In the genomic region with DNA sequence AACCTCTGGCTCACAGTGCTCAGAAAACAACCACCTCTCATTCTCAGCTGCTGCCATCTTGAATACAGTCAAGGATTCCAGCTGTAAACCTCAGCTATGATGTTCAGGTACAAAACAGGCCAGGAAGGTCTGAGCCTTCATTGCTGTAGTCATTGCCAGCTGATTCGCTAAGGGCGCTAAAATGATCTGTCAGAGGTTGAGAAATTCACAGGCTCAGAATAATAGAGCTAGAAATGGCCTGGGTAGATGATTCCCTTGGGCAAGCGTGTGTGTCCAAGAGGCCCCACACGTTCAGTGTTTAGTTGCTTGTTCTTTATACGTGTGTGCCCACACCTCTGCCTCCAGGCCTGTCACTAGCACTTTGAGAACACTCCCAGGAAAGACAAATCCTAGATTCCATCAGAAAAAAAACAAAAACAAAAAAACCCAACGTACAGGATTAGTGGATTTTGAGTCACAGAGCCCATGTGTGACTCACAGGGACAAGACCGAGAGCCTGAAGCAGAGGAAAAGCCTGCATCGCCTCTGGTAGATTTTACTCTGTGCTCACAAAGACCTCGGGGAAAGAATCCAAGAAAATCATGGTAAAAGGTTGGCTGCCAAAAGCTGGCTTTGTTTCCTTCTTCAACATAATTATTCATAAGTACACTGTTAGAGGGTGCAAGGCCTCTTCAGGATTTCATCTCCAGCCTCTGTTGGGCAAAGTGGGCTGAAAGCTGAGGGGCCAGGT, we compare ENCODE assay signal across 18 mouse cellular contexts.
DNase-seq lines count a peak whose midpoint lies in the region; ATAC-seq and TF ChIP-seq lines count a peak whose summit lies in the region.
"Had no signal": no experiment of that assay in that cellular context is flagged by ENCODE, and none has a peak within 500 bp of the region (broad histone marks: within the 10 kb centered on the region; RNA-seq: fewer than 3 reads in every experiment).

No protein-coding gene starts in this region.

- H3K4me3 ChIP-seq in hindbrain, postnatal 0 days (ENCODE audit: low read length) = no peak overlapping the region
- no peak overlapping the region for H3K4me3 ChIP-seq in hindbrain, embryonic 10.5 days
- H3K4me3 ChIP-seq in stomach, embryonic 15.5 days (replicated peaks) = no peak overlapping the region
- no peak overlapping the region for H3K4me3 ChIP-seq in layer of hippocampus, adult 2 months
- H3K4me3 ChIP-seq: liver, embryonic 13.5 days; midbrain, embryonic 10.5 days had no signal

- no peak for TF ChIP-seq CTCF in hindbrain, postnatal 0 days (IDR thresholded peaks at IDR 0.05; ENCODE audit: low read depth)
- no peak for TF ChIP-seq CTCF in layer of hippocampus, adult 2 months (conservative IDR thresholded peaks at IDR 0.05)

- peak; percentile 70 for ATAC-seq in frontal cortex, adult (ENCODE audit: low TSS enrichment)
- ATAC-seq in hindbrain, postnatal 0 days = no peak
- no peak for ATAC-seq in stomach, embryonic 15.5 days (ENCODE audit: insufficient read depth, low FRiP score, low read depth)
- ATAC-seq: inflammation-experienced regulatory T-cells, adult 6 months had no signal

- H3K27me3 ChIP-seq in hindbrain, postnatal 0 days (ENCODE audit: insufficient read depth, low read length) = no peaks in the 10 kb centered on the region
- no peaks in the 10 kb centered on the region for H3K27me3 ChIP-seq in hindbrain, embryonic 10.5 days (ENCODE audit: insufficient read depth, poor library complexity, severe bottlenecking)
- H3K27me3 ChIP-seq in stomach, embryonic 15.5 days (replicated peaks) = no peaks in the 10 kb centered on the region
- H3K27me3 ChIP-seq: CH12.LX; liver, embryonic 13.5 days had no signal

- no peak for DNase-seq in frontal cortex, postnatal 25 days (ENCODE audit: low spot score in 2 of 2)
- DNase-seq in hindbrain, postnatal 0 days (ENCODE audit: low spot score) = peak; percentile 27
- DNase-seq in hindbrain, embryonic 10.5 days (ENCODE audit: low spot score) = no peak
- peak; percentile 55 for DNase-seq in adrenal gland, postnatal 14 days
- DNase-seq in gastrocnemius, adult 8-10 months (ENCODE audit: low spot score in 2 of 2) = no peak
- DNase-seq in layer of hippocampus, adult 2 months (ENCODE audit: low spot score in 2 of 2) = no peak
- DNase-seq: cerebellum, postnatal 36 days; gastrocnemius, postnatal 10 days; layer of hippocampus, adult 9-11 months; left cerebral cortex, postnatal 4 days; liver, embryonic 13.5 days; lung, postnatal 10 days; thymus, adult 18-20 months had no signal

- no peaks in the 10 kb centered on the region for H3K9me3 ChIP-seq in hindbrain, postnatal 0 days (ENCODE audit: low read length)
- no peaks in the 10 kb centered on the region for H3K9me3 ChIP-seq in hindbrain, embryonic 10.5 days
- no peaks in the 10 kb centered on the region for H3K9me3 ChIP-seq in stomach, embryonic 15.5 days
- H3K9me3 ChIP-seq: liver, embryonic 13.5 days; midbrain, embryonic 10.5 days had no signal

- H3K4me2 ChIP-seq in hindbrain, postnatal 0 days (ENCODE audit: low read depth, low read length) = no peak overlapping the region
- H3K4me2 ChIP-seq in stomach, embryonic 15.5 days = no peak overlapping the region
- H3K4me2 ChIP-seq: liver, embryonic 13.5 days had no signal

- no peaks in the 10 kb centered on the region for H3K4me1 ChIP-seq in hindbrain, postnatal 0 days (ENCODE audit: insufficient read depth, low read length)
- no peaks in the 10 kb centered on the region for H3K4me1 ChIP-seq in hindbrain, embryonic 10.5 days (replicated peaks)
- H3K4me1 ChIP-seq in stomach, embryonic 15.5 days = no peaks in the 10 kb centered on the region
- H3K4me1 ChIP-seq: liver, embryonic 13.5 days; midbrain, embryonic 10.5 days had no signal

- no peaks in the 10 kb centered on the region for H3K36me3 ChIP-seq in hindbrain, postnatal 0 days (ENCODE audit: insufficient read depth, low read length)
- peaks cover 11% of the 10 kb centered on the region; the same call in 1 of the 2 replicates for H3K36me3 ChIP-seq in hindbrain, embryonic 10.5 days
- no peaks in the 10 kb centered on the region for H3K36me3 ChIP-seq in stomach, embryonic 15.5 days
- H3K36me3 ChIP-seq: liver, embryonic 13.5 days had no signal

- no peak overlapping the region for H3K27ac ChIP-seq in hindbrain, postnatal 0 days
- no peak overlapping the region for H3K27ac ChIP-seq in hindbrain, embryonic 10.5 days
- peak overlapping the region; percentile 31; the same call in 1 of the 2 replicates for H3K27ac ChIP-seq in stomach, embryonic 15.5 days
- no peak overlapping the region for H3K27ac ChIP-seq in layer of hippocampus, adult 2 months
- H3K27ac ChIP-seq: liver, embryonic 13.5 days; midbrain, embryonic 10.5 days had no signal

- WGBS in hindbrain, postnatal 0 days = 67% methylated on average over 9 of the region's 9 CpGs
- 88% methylated on average over 9 of the region's 9 CpGs for WGBS in hindbrain, embryonic 10.5 days
- WGBS in stomach, embryonic 15.5 days = 74% methylated on average over 9 of the region's 9 CpGs

- no peak overlapping the region for H3K9ac ChIP-seq in hindbrain, postnatal 0 days (replicated peaks; ENCODE audit: low read length)
- no peak overlapping the region for H3K9ac ChIP-seq in stomach, embryonic 15.5 days
- H3K9ac ChIP-seq: liver, embryonic 13.5 days had no signal

Comparison
In these comparisons a context has a peak if more than half of its experiments do, and no peak if none do; other contexts are left out.
1. DNase-seq: peak in hindbrain, postnatal 0 days (single experiment) and adrenal gland, postnatal 14 days (single experiment); none in frontal cortex, postnatal 25 days (0 of 2), hindbrain, embryonic 10.5 days (single experiment), gastrocnemius, adult 8-10 months (0 of 2) and layer of hippocampus, adult 2 months (0 of 2).